Mouse (Mus musculus) urinary bladder, adult 18-20 months (tissue): Measurements from ENCODE around the gene Etnk1.
"Not testable (repeated sequence)": the region's sequence is repeated elsewhere in the genome, so short reads cannot be mapped to it uniquely, and the experiment has no call there.

Source experiments
- DNase-seq, 2 experiments: peaks; one replicate each; pipeline ENCODE4 v3.0.0; 2022; ENCODE audit warnings: low spot score in 2 of 2, mixed read lengths in 2 of 2

Etnk1 gene

GRCm38 (mm10) chr6:143171781-143172465, 4.9 kb downstream of the Etnk1 start:
- no peak for DNase-seq

GRCm38 (mm10) chr6:143172683-143173082, 5.7 kb downstream of the Etnk1 start:
- DNase-seq: not testable (repeated sequence)

GRCm38 (mm10) chr6:143174226-143174625, 7.2 kb downstream of the Etnk1 start:
- DNase-seq: no peak

GRCm38 (mm10) chr6:143174906-143175656, 8.1 kb downstream of the Etnk1 start:
- no peak for DNase-seq

GRCm38 (mm10) chr6:143176076-143176475, 9.1 kb downstream of the Etnk1 start:
- DNase-seq: no peak

- DNase-seq: no peak
These were observed 9.6 kb downstream of the Etnk1 start for GRCm38 (mm10) chr6:143176591-143176990.

GRCm38 (mm10) chr6:143179181-143179580, 12.2 kb downstream of the Etnk1 start:
- DNase-seq: no peak

- no peak for DNase-seq
These were observed 12.7 kb downstream of the Etnk1 start for GRCm38 (mm10) chr6:143179733-143180132.

- no peak for DNase-seq
These were observed 13.5 kb downstream of the Etnk1 start for GRCm38 (mm10) chr6:143180511-143180910.

- no peak for DNase-seq
These were observed 17.1 kb downstream of the Etnk1 start for GRCm38 (mm10) chr6:143184099-143184498.

- DNase-seq: no peak
These were observed 17.7 kb downstream of the Etnk1 start for GRCm38 (mm10) chr6:143184745-143185144.

- DNase-seq: no peak
These were observed 23.9 kb downstream of the Etnk1 start for GRCm38 (mm10) chr6:143190838-143191476.

- no peak for DNase-seq
These were observed 24.6 kb downstream of the Etnk1 start for GRCm38 (mm10) chr6:143191477-143192098.

GRCm38 (mm10) chr6:143192709-143193108, 25.7 kb downstream of the Etnk1 start:
- no peak for DNase-seq

GRCm38 (mm10) chr6:143193166-143193565, 26.1 kb downstream of the Etnk1 start:
- DNase-seq: no peak

GRCm38 (mm10) chr6:143193641-143194040, 26.6 kb downstream of the Etnk1 start:
- DNase-seq: no peak

- no peak for DNase-seq
These were observed 30.0 kb downstream of the Etnk1 start for GRCm38 (mm10) chr6:143197053-143197452.

- DNase-seq: no peak
These were observed 31.4 kb downstream of the Etnk1 start for GRCm38 (mm10) chr6:143198421-143198820.

GRCm38 (mm10) chr6:143203097-143203496, 36.1 kb downstream of the Etnk1 start:
- peak; percentile 46 to 62 for DNase-seq

GRCm38 (mm10) chr6:143208880-143209279, 41.9 kb downstream of the Etnk1 start:
- no peak for DNase-seq

- no peak for DNase-seq
These were observed 45.7 kb downstream of the Etnk1 start for GRCm38 (mm10) chr6:143212766-143213165.

GRCm38 (mm10) chr6:143213461-143213860, 46.4 kb downstream of the Etnk1 start:
- DNase-seq: no peak
